In genomic region chr1:165302455-165303208, GRCm38 (mm10) we compare ENCODE assay signal across 9 mouse cellular contexts. TPM values are rescaled to one million over a fixed set of nuclear protein-coding genes. Genes with fewer than 3 reads are reported as not detected.
A peak's percentile ranks its signal among the peaks of the same experiment; 100 is the strongest.
DNase-seq lines count a peak whose midpoint lies in the region; ATAC-seq and TF ChIP-seq lines count a peak whose summit lies in the region.
"Had no signal": no experiment of that assay in that cellular context is flagged by ENCODE, and none has a peak within 500 bp of the region (broad histone marks: within the 10 kb centered on the region; RNA-seq: fewer than 3 reads in every experiment).

No protein-coding gene starts in this region.

- no peak for DNase-seq in hindbrain, embryonic 10.5 days (ENCODE audit: low spot score)
- DNase-seq in adrenal gland, postnatal 10 days: peak; percentile 42
- peak; percentile 81 for DNase-seq in kidney, postnatal 14 days
- peak; percentile 75 for DNase-seq in stomach, postnatal 0 days (ENCODE audit: low spot score)
- no peak for DNase-seq in cerebellum, adult 8-10 months
- DNase-seq in embryo, embryonic 9.5 days (ENCODE audit: extremely low spot score): no peak

- H3K9ac ChIP-seq in hindbrain, embryonic 12.5 days: no peak overlapping the region
- peak overlapping the region; percentile 67 for H3K9ac ChIP-seq in heart, embryonic 13.5 days
- H3K9ac ChIP-seq in stomach, postnatal 0 days (ENCODE audit: low read length): no peak overlapping the region

- peak; percentile 38 for TF ChIP-seq CTCF in stomach, postnatal 0 days (IDR thresholded peaks at IDR 0.05; ENCODE audit: low read depth)

- no peaks in the 10 kb centered on the region for H3K9me3 ChIP-seq in hindbrain, embryonic 12.5 days (replicated peaks)
- no peaks in the 10 kb centered on the region for H3K9me3 ChIP-seq in hindbrain, embryonic 10.5 days
- no peaks in the 10 kb centered on the region for H3K9me3 ChIP-seq in heart, embryonic 13.5 days
- H3K9me3 ChIP-seq in stomach, postnatal 0 days (ENCODE audit: control insufficient read depth, low read length): no peaks in the 10 kb centered on the region

- no peak for TF ChIP-seq EP300 in stomach, postnatal 0 days (optimal IDR thresholded peaks at IDR 0.05)

- H3K36me3 ChIP-seq in hindbrain, embryonic 12.5 days: peaks cover 15% of the 10 kb centered on the region
- peaks cover 18% of the 10 kb centered on the region for H3K36me3 ChIP-seq in hindbrain, embryonic 10.5 days
- peaks cover 17% of the 10 kb centered on the region for H3K36me3 ChIP-seq in heart, embryonic 13.5 days
- no peaks in the 10 kb centered on the region for H3K36me3 ChIP-seq in stomach, postnatal 0 days (ENCODE audit: control insufficient read depth, insufficient read depth, low read length)

- 82% methylated on average over 13 of the region's 13 CpGs for WGBS in hindbrain, embryonic 12.5 days
- 88% methylated on average over 13 of the region's 13 CpGs for WGBS in hindbrain, embryonic 10.5 days
- 55% methylated on average over 13 of the region's 13 CpGs for WGBS in heart, embryonic 13.5 days
- WGBS in stomach, postnatal 0 days: 51% methylated on average over 13 of the region's 13 CpGs

- H3K4me1 ChIP-seq in hindbrain, embryonic 12.5 days: peaks cover 5% of the 10 kb centered on the region; the same call in 1 of the 2 replicates
- no peaks in the 10 kb centered on the region for H3K4me1 ChIP-seq in hindbrain, embryonic 10.5 days (replicated peaks)
- H3K4me1 ChIP-seq in heart, embryonic 13.5 days: peaks cover 26% of the 10 kb centered on the region
- H3K4me1 ChIP-seq in stomach, postnatal 0 days (replicated peaks; ENCODE audit: control insufficient read depth, insufficient read depth): no peaks in the 10 kb centered on the region

- H3K4me3 ChIP-seq in hindbrain, embryonic 12.5 days: no peak overlapping the region
- no peak overlapping the region for H3K4me3 ChIP-seq in hindbrain, embryonic 10.5 days
- H3K4me3 ChIP-seq in heart, embryonic 13.5 days: no peak overlapping the region
- H3K4me3 ChIP-seq in stomach, postnatal 0 days (ENCODE audit: low read depth, low read length): no peak overlapping the region

- H3K4me2 ChIP-seq in hindbrain, embryonic 12.5 days (replicated peaks): no peak overlapping the region
- peak overlapping the region; percentile 30 for H3K4me2 ChIP-seq in heart, embryonic 13.5 days
- no peak overlapping the region for H3K4me2 ChIP-seq in stomach, postnatal 0 days (replicated peaks; ENCODE audit: low read depth)

- ATAC-seq in hindbrain, embryonic 12.5 days (ENCODE audit: low FRiP score): peak; percentile 38
- ATAC-seq in heart, embryonic 13.5 days (ENCODE audit: extremely low read depth, insufficient number of reproducible peaks, low FRiP score, low TSS enrichment): peak; percentile 37; the same call in 1 of the 2 replicates
- ATAC-seq in stomach, postnatal 0 days (ENCODE audit: low FRiP score, low TSS enrichment): peak; percentile 89

- no peak overlapping the region for H3K27ac ChIP-seq in hindbrain, embryonic 12.5 days
- H3K27ac ChIP-seq in hindbrain, embryonic 10.5 days: no peak overlapping the region
- peak overlapping the region; percentile 79 for H3K27ac ChIP-seq in heart, embryonic 13.5 days (replicated peaks)
- peak overlapping the region; percentile 75 for H3K27ac ChIP-seq in stomach, postnatal 0 days (replicated peaks)
- H3K27ac ChIP-seq: macrophage had no signal

- H3K27me3 ChIP-seq in hindbrain, embryonic 12.5 days: no peaks in the 10 kb centered on the region
- H3K27me3 ChIP-seq in hindbrain, embryonic 10.5 days (ENCODE audit: insufficient read depth, poor library complexity, severe bottlenecking): no peaks in the 10 kb centered on the region
- no peaks in the 10 kb centered on the region for H3K27me3 ChIP-seq in heart, embryonic 13.5 days (replicated peaks)
- no peaks in the 10 kb centered on the region for H3K27me3 ChIP-seq in stomach, postnatal 0 days (ENCODE audit: control insufficient read depth, insufficient read depth, low read length)

RNA-seq across cellular contexts. Expression of gene Gpr161, which starts 7.0 kb away (rescaled TPM):
- polyA plus RNA-seq in hindbrain, embryonic 12.5 days (2016; fragmentation: Nextera tagmentation; extraction: Ambion mirVana): 3.0 and 3.6 TPM in 2 replicates
- polyA plus RNA-seq in hindbrain, embryonic 10.5 days (2016; fragmentation: Nextera tagmentation; extraction: Ambion mirVana): 1.3 and 1.8 TPM in 2 replicates
- 1 to 10 TPM; 2.3 to 3.3 TPM for total RNA-seq in adrenal gland, postnatal 10 days (2021)
- 0.57 and 0.59 TPM in 2 replicates for polyA plus RNA-seq in heart, embryonic 13.5 days (2015; fragmentation: Nextera tagmentation; extraction: Ambion mirVana)
- polyA plus RNA-seq in stomach, postnatal 0 days (2015; fragmentation: Nextera tagmentation; extraction: Ambion mirVana): 0.52 and 0.57 TPM in 2 replicates
- polyA plus RNA-seq: macrophage had no signal

Comparison
In these comparisons a context has a peak if more than half of its experiments do, and no peak if none do; other contexts are left out.
1. ATAC-seq: peak in every context shown above with its lines; median percentile 89 in stomach, postnatal 0 days; 38 in hindbrain, embryonic 12.5 days; 37 in heart, embryonic 13.5 days.
2. H3K27ac ChIP-seq: peak in heart, embryonic 13.5 days (single experiment) and stomach, postnatal 0 days (single experiment); none in hindbrain, embryonic 12.5 days (single experiment) and hindbrain, embryonic 10.5 days (single experiment).
3. DNase-seq: peak in adrenal gland, postnatal 10 days (single experiment), kidney, postnatal 14 days (single experiment) and stomach, postnatal 0 days (single experiment); none in hindbrain, embryonic 10.5 days (single experiment), cerebellum, adult 8-10 months (single experiment) and embryo, embryonic 9.5 days (single experiment).